Mouse (Mus musculus): Measurements from ENCODE around the gene Rrbp1.

Gene Rrbp1

GRCm38 (mm10) chr2:144011080-144011551 is at the start of gene Rrbp1:
Gene Rrbp1, minus strand, starts transcription at chr2:144011263.
- DNase-seq (ENCODE audit: low spot score in 2 of 2): peak; percentile 97 to 98

DNA sequence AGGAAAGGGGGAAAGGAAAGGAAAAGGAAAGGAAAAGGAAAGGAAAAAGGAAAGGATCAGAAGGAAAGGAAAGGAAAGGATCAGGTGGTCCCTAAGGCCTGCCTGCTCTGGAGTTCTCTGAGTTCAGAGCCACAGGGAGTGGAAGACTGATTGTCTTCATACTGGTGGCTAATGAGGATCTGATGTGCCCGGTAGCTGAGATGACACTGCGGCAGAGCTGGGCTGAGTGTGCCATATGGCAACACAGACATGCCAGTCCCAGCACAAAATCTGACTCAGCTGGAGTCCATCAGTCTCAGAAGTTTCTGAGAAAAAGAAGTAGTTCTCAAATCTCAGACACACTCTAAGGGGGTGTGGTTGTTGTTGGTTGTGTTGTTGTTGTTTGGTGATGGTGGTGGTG is 46.7 kb upstream of the Rrbp1 start:
- no peak for DNase-seq (ENCODE audit: low spot score in 2 of 2)

DNA sequence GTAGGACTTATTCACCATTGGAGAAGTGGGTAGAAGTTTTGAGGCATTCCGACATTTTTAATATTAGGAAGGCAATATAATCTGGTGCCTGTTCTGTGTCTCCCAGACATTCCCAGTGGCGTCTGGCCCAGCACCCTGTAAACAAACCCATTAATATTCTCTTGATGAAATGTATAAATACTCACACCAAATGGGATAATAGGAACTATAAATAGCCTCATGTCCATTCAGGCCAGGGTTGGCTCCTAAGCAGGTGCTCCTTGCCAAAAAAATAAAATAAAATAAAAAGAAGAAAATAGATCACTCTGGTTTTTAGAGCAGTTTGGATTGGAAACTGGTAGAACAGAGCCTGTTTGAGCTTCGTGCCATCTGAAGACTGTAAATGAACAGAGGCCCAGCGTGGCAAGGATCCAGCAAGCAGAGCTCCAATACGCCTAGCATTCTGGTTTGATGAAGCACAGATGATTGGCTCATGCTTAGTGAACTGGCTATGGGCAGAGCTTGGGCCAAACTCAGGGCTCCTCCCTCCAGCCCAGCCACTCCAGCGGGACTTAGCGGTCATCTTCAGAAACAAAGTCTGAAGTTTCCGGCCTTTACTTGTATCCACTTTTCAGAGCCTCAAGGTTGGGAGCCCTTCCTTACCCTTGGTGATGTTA is 41.5 kb upstream of the Rrbp1 start:
- DNase-seq (ENCODE audit: low spot score in 2 of 2): peak; percentile 15 to 42

- DNase-seq (ENCODE audit: low spot score in 2 of 2): no peak
Measured at GRCm38 (mm10) chr2:144050861-144051260, 39.8 kb upstream of the Rrbp1 start.

- DNase-seq (ENCODE audit: low spot score in 2 of 2): no peak
Measured at GRCm38 (mm10) chr2:144050146-144050680, 39.1 kb upstream of the Rrbp1 start.

DNA sequence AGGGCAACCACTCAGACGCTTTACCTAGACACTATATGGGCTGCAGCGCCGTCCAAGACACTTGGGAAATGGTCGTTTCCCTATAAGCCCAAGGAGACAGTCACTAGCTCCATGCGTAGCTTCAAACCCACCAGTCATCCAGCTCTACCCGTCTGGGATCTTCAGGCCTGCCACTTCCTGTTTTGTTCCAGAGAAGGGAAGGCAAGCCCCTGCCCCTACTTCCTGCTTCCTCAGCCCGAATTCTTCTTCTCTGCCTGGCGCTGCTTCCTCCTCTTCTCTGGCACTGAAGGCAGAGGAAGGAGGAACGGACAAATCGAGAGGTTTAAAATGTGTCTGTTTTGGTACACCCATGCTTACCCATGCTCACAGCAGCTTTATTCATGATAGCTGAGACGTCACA is 35.9 kb upstream of the Rrbp1 start:
- DNase-seq (ENCODE audit: low spot score in 2 of 2): no peak

DNA sequence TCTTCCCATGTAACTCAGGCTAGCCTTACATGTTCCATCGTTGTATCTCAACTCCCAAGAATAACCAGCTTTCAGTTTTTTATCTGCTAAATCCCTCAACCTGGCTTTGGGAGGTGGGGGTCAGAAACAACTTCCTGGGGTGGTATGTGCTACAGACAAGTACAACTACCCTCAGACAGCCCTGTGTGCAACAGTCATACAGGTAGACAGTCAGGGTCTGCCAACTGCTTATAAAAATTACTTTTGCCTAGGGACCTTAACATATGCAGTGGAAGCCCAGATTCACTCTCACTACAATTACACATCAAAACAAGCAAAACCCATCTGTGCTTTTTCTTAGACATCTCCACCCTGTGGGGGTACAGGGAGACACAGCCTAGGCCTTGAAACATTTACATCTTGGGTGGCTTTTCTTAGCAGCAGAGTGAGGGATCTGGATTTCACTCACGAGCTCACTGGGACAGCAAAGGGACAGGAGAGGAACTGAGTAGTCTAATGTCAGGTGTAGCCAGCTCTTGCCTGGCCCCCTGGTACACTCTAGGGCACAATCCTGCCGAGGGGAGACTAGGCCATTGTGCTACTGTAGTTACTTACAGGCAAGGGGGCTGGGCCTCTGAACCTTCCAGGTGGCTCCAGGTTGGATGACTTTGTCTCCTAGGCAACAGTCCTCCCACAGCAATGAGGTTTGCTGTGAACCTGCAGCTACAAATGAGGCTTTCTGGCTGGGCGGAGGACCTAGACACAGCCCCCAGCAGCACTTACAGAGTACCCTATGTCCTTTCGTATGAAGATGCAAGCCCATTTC is 34.9 kb upstream of the Rrbp1 start:
- no peak for DNase-seq (ENCODE audit: low spot score in 2 of 2)

DNA sequence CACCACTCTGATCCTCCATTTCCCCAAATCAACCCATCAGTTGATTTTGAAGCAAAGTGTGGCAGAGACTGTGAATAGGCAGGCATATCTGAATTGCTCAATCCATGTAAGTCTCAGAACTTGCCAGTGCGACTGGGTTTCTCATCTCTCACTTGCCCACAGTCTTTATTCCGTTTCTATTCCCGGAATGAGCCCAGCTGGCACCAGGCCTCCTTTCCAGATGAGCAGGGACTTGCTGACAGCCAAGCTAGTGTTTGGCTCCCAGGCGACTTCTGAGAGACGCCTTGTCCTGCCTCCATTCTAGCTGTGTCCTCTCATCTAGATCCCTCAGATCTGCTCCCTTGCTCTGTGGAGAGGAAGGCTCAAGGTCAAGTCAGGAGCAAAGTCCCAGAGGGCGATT is 33.7 kb upstream of the Rrbp1 start:
- peak in 1 of 2 experiments; percentile 41 for DNase-seq (ENCODE audit: low spot score in 2 of 2)

GRCm38 (mm10) chr2:144032664-144033063 is 21.6 kb upstream of the Rrbp1 start, which contains the start of gene Banf2:
Gene Banf2, plus strand, starts transcription at chr2:144033059.
- no peak for DNase-seq (ENCODE audit: low spot score in 2 of 2)

DNA sequence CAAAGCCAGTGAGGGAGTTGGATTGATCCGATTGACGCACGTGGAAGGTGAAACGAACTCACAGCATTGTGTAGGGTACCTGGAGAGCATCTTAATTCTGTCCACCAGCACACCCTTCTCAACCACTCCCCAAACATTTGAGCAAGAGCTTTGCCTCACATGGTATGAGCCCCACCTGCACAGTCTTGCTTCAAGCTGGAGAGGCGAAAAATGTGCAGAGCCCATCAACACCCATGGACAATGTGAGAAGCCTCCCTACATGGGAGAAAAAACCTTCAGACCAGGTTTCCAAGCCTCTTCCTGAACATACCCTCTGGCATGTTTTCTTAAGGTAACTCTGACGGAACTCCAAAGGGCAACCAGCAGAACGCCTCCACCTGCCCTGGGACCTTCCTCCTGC is 19.7 kb upstream of the Rrbp1 start:
- no peak for DNase-seq (ENCODE audit: low spot score in 2 of 2)

DNA sequence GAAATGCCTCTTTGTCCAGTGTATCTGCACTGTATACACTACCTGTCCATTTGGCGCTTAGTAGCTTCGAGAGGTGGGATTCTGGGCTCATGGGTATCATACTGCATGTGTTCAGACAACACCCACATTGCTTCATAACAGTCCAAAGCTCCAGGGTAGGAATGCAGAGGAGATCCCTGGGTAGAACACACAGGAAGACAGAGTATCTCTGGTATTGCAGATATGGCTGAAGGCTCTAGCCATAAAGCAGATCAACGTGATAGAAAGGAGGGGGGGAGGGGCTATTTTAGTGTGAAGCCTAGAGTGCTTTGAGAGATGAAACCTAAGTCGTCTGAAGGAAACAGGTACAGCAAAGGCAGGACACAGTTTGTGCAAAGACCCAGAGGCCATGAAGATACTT is 15.4 kb upstream of the Rrbp1 start:
- DNase-seq (ENCODE audit: low spot score in 2 of 2): no peak

DNA sequence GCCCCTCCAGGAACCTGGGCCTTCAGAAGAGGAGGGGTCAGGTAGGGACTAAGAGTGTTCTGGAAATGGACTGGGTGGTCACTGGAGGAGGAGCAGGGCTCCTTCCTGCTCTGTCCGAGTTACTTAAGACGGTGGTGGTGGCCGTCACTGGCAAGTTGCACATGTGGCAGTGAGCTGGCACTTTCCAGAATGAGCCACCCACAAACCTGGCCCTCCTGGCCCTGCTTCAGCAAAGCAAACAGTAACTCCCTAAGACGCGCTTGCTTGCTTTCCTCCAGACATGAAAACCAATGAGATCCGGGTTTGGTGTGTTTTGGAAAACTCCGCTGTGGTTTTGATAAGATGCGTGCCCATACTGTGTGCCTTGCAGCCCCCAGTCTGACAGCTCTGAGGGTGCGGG is 14.3 kb upstream of the Rrbp1 start:
- DNase-seq (ENCODE audit: low spot score in 2 of 2): no peak

- DNase-seq (ENCODE audit: low spot score in 2 of 2): no peak
Measured at GRCm38 (mm10) chr2:144022441-144022840, 11.4 kb upstream of the Rrbp1 start.

GRCm38 (mm10) chr2:144019971-144020370 is 8.9 kb upstream of the Rrbp1 start:
- no peak for DNase-seq (ENCODE audit: low spot score in 2 of 2)

- DNase-seq (ENCODE audit: low spot score in 2 of 2): no peak
Measured at GRCm38 (mm10) chr2:144015861-144016260, 4.8 kb upstream of the Rrbp1 start.

- no peak for DNase-seq (ENCODE audit: low spot score in 2 of 2)
Measured at GRCm38 (mm10) chr2:144014481-144014880, 3.4 kb upstream of the Rrbp1 start.

DNA sequence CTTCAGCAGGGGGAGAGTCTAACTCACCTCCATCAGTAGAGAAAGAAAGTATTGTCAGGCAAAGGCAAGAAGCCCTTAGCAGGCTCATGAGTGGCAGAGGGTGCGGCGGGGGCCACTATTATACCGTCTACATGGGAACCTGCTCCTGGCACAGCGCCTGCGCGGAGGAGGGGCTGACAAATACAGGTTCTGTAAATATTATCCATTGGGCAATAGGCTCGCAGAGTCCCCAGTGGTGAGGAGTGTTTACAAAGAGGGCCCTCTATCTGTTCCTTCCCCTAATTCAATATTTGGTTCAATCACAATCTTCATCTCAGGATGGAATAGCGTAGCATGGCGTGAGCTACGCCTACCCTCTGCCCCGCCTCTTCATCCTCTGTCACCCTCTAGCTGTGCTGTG is 3.0 kb upstream of the Rrbp1 start:
- no peak for DNase-seq (ENCODE audit: low spot score in 2 of 2)

- DNase-seq (ENCODE audit: low spot score in 2 of 2): peak; percentile 76 to 83
Measured at GRCm38 (mm10) chr2:144010282-144011044, 600 bp downstream of the Rrbp1 start.

- DNase-seq (ENCODE audit: low spot score in 2 of 2): peak; percentile 23 to 78
Measured at GRCm38 (mm10) chr2:144009551-144010281, 1.3 kb downstream of the Rrbp1 start.

GRCm38 (mm10) chr2:144009081-144009480 is 2.0 kb downstream of the Rrbp1 start:
- DNase-seq (ENCODE audit: low spot score in 2 of 2): no peak

DNA sequence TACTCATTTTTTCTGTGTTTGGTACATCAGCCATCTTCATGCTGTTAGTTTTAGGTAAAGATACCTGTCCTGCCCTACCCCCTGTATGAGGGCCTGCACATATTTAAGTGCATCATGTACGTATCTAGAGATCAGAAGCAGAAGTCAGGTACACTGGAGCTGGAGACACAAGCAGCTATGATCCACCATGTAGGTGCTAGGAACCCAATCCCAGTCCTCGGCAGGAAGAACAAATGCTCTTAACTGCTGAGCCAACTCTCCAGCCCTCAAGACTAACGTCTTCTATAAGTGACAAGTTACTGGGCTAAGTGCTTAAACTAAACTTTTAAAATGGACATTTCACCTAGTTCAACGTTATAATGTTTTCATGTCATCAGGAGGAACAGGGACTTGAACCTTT is 3.9 kb downstream of the Rrbp1 start:
- DNase-seq (ENCODE audit: low spot score in 2 of 2): no peak
